ENCODE assay signal across 8 mouse cellular contexts in genomic region chr7:100493484-100494414, GRCm38 (mm10). TPM values are rescaled to one million over a fixed set of nuclear protein-coding genes. Genes with fewer than 3 reads are reported as not detected.
A peak's percentile ranks its signal among the peaks of the same experiment; 100 is the strongest.
DNase-seq lines count a peak whose midpoint lies in the region; ATAC-seq and TF ChIP-seq lines count a peak whose summit lies in the region.

No protein-coding gene starts in this region.

- H3K9ac ChIP-seq in forebrain, embryonic 13.5 days = peak overlapping the region; percentile 56; the same call in 1 of the 2 replicates
- no peak overlapping the region for H3K9ac ChIP-seq in neural tube, embryonic 14.5 days (replicated peaks; ENCODE audit: low read depth, low read length)

- H3K9me3 ChIP-seq in forebrain, embryonic 13.5 days (replicated peaks) = no peaks in the 10 kb centered on the region
- H3K9me3 ChIP-seq in neural tube, embryonic 14.5 days (ENCODE audit: control insufficient read depth, low read length) = no peaks in the 10 kb centered on the region

- peak overlapping the region; percentile 66 for H3K4me2 ChIP-seq in forebrain, embryonic 13.5 days
- H3K4me2 ChIP-seq in neural tube, embryonic 14.5 days (ENCODE audit: low read depth, low read length) = peak overlapping the region; percentile 68

- no peak for TF ChIP-seq CTCF in lung, adult 2 months (IDR thresholded peaks at IDR 0.05; ENCODE audit: insufficient read depth, low read length)

- H3K27me3 ChIP-seq in forebrain, embryonic 13.5 days = peaks cover 9% of the 10 kb centered on the region; the same call in 1 of the 2 replicates
- H3K27me3 ChIP-seq in neural tube, embryonic 14.5 days (ENCODE audit: control insufficient read depth, insufficient read depth, low read length) = no peaks in the 10 kb centered on the region

- peak; percentile 58; the same call in 1 of the 2 replicates for TF ChIP-seq POLR2A in lung, adult 2 months (IDR thresholded peaks at IDR 0.05; ENCODE audit: borderline replicate concordance, extremely low read depth, low read depth, low read length)

- H3K4me3 ChIP-seq in forebrain, embryonic 13.5 days = peak overlapping the region; percentile 38
- H3K4me3 ChIP-seq in lung, adult 2 months (replicated peaks; ENCODE audit: extremely low read depth, low read depth, low read length) = peak overlapping the region; percentile 95
- peak overlapping the region; percentile 29 for H3K4me3 ChIP-seq in neural tube, embryonic 14.5 days (ENCODE audit: low read depth, low read length)

- WGBS in forebrain, embryonic 13.5 days = 43% methylated on average over 19 of the region's 19 CpGs
- 12% methylated on average over 19 of the region's 19 CpGs for WGBS in lung, adult 2 months
- WGBS in neural tube, embryonic 14.5 days = 36% methylated on average over 19 of the region's 19 CpGs

- H3K4me1 ChIP-seq in forebrain, embryonic 13.5 days = peaks cover 38% of the 10 kb centered on the region
- peaks cover 19% of the 10 kb centered on the region for H3K4me1 ChIP-seq in lung, adult 2 months (ENCODE audit: control insufficient read depth, insufficient read depth, low read length)
- H3K4me1 ChIP-seq in neural tube, embryonic 14.5 days (ENCODE audit: control insufficient read depth, insufficient read depth, low read length) = peaks cover 14% of the 10 kb centered on the region

- peak; percentile 50 to 81 for DNase-seq in adrenal gland, adult (ENCODE audit: inconsistent age in 2 of 2, low spot score in 1 of 2)
- DNase-seq in adrenal gland, adult 8-10 months = no peak
- DNase-seq in T-cell, adult 2 months (ENCODE audit: low spot score) = peak; percentile 65
- peak; percentile 58 for DNase-seq in lung, adult 2 months
- no peak for DNase-seq in right cerebral cortex, postnatal 25 days

- H3K27ac ChIP-seq in forebrain, embryonic 13.5 days = no peak overlapping the region
- 0 out of 2 replicates have a peak overlapping the region, but pooled peaks have one; percentile 12 for H3K27ac ChIP-seq in neural tube, embryonic 14.5 days (ENCODE audit: low read depth, low read length)

- ATAC-seq in forebrain, embryonic 13.5 days = peak; percentile 6; the same call in 1 of the 2 replicates
- ATAC-seq in inflammation-experienced regulatory T-cells, adult 6 months = peak; percentile 19
- peak; percentile 22; the same call in 1 of the 2 replicates for ATAC-seq in neural tube, embryonic 14.5 days (ENCODE audit: low read depth)

- peaks cover 4% of the 10 kb centered on the region; the same call in 1 of the 2 replicates for H3K36me3 ChIP-seq in forebrain, embryonic 13.5 days (ENCODE audit: poor library complexity, severe bottlenecking)
- H3K36me3 ChIP-seq in neural tube, embryonic 14.5 days (ENCODE audit: control insufficient read depth, insufficient read depth, low read length) = 0 out of 2 replicates have a peak, but pooled peaks cover 2% of the 10 kb centered on the region

RNA-seq across cellular contexts. Expression of gene Ucp2, which starts 0.6 kb away (rescaled TPM):
- total RNA-seq in adrenal gland, adult 8-10 months (2022) = 100 to 1,000 TPM; 212 to 320 (median 270) TPM
- polyA plus RNA-seq in forebrain, embryonic 13.5 days (2015; fragmentation: Nextera tagmentation; extraction: Ambion mirVana) = 43.9 and 46.0 TPM in 2 replicates
- polyA plus RNA-seq in inflammation-experienced regulatory T-cells, adult 6 months (2017; shearing (Covaris generic)) = 1,000 to 10,000 TPM; 1,111 to 1,581 (median 1,117) TPM
- 467 and 695 TPM in 2 replicates for polyA plus RNA-seq in lung, adult 2 months (2012; rRNA removed)
- 47.8 and 58.3 TPM in 2 replicates for polyA plus RNA-seq in neural tube, embryonic 14.5 days (2014; fragmentation: Nextera tagmentation; extraction: Ambion mirVana)

RNA-seq across cellular contexts. Expression of gene Ucp3, which starts 21.0 kb away (rescaled TPM):
- total RNA-seq in adrenal gland, adult 8-10 months (2022) = 10 to 100 TPM in 3 of 4 experiments, 1 to 10 TPM in 1; 6.3 to 17.8 (median 14.7) TPM
- not detected in 2 replicates for polyA plus RNA-seq in forebrain, embryonic 13.5 days (2015; fragmentation: Nextera tagmentation; extraction: Ambion mirVana)
- polyA plus RNA-seq in inflammation-experienced regulatory T-cells, adult 6 months (2017; shearing (Covaris generic)) = under 1 TPM in 1 of 3 experiments, not detected in 2; 0.55 TPM
- polyA plus RNA-seq in lung, adult 2 months (2012; rRNA removed) = 5.0 and 7.8 TPM in 2 replicates
- polyA plus RNA-seq in neural tube, embryonic 14.5 days (2014; fragmentation: Nextera tagmentation; extraction: Ambion mirVana) = not detected in 2 replicates

RNA-seq across cellular contexts. Expression of gene Dnajb13, which starts 21.0 kb away (rescaled TPM):
- total RNA-seq in adrenal gland, adult 8-10 months (2022) = under 1 TPM; 0.20 to 0.89 (median 0.42) TPM
- 2.1 and 3.7 TPM in 2 replicates for polyA plus RNA-seq in forebrain, embryonic 13.5 days (2015; fragmentation: Nextera tagmentation; extraction: Ambion mirVana)
- polyA plus RNA-seq in inflammation-experienced regulatory T-cells, adult 6 months (2017; shearing (Covaris generic)) = 10 to 100 TPM; 15.7 to 23.7 (median 18.8) TPM
- polyA plus RNA-seq in lung, adult 2 months (2012; rRNA removed) = 8.3 and 15.2 TPM in 2 replicates
- polyA plus RNA-seq in neural tube, embryonic 14.5 days (2014; fragmentation: Nextera tagmentation; extraction: Ambion mirVana) = 2.4 and 4.2 TPM in 2 replicates

RNA-seq across cellular contexts. Expression of gene Coa4, which starts 43.1 kb away (rescaled TPM):
- 10 to 100 TPM in 3 of 4 experiments, 1 to 10 TPM in 1; 8.1 to 14.5 (median 11.3) TPM for total RNA-seq in adrenal gland, adult 8-10 months (2022)
- 17.0 TPM in 2 replicates for polyA plus RNA-seq in forebrain, embryonic 13.5 days (2015; fragmentation: Nextera tagmentation; extraction: Ambion mirVana)
- 10 to 100 TPM; 20.9 to 26.5 (median 23.5) TPM for polyA plus RNA-seq in inflammation-experienced regulatory T-cells, adult 6 months (2017; shearing (Covaris generic))
- polyA plus RNA-seq in lung, adult 2 months (2012; rRNA removed) = 8.5 and 9.0 TPM in 2 replicates
- 15.2 and 18.1 TPM in 2 replicates for polyA plus RNA-seq in neural tube, embryonic 14.5 days (2014; fragmentation: Nextera tagmentation; extraction: Ambion mirVana)

Comparison
In these comparisons a context has a peak if more than half of its experiments do, and no peak if none do; other contexts are left out.
1. DNase-seq: peak in adrenal gland, adult (2 of 2), T-cell, adult 2 months (single experiment) and lung, adult 2 months (single experiment); none in adrenal gland, adult 8-10 months (single experiment) and right cerebral cortex, postnatal 25 days (single experiment).
2. H3K4me3 ChIP-seq: peak in every context shown above with its lines; median percentile 95 in lung, adult 2 months; 38 in forebrain, embryonic 13.5 days; 29 in neural tube, embryonic 14.5 days.
3. Peak in every context shown above with its lines, with median percentiles within 50 percentile points of each other: ATAC-seq.